Mouse (Mus musculus) embryonic facial prominence, embryonic 11.5 days (tissue): Measurements from ENCODE around the gene Mccc1. TPM values are rescaled to one million over a fixed set of nuclear protein-coding genes. Genes with fewer than 3 reads are reported as not detected.

Experiments used
- ATAC-seq: fragments of 200-750 bp; cut with Nextera tagmentation; replicated peaks from 2 replicates; pipeline ENCODE4 v1.8.0; 2017; ENCODE audit warnings: low read depth; ENCODE audit not compliant: insufficient number of reproducible peaks, low FRiP score, low TSS enrichment
- DNase-seq: peaks from one replicate; pipeline ENCODE4 v3.0.0-alpha.2; 2015; ENCODE audit warnings: low spot score
- H3K27ac ChIP-seq: fragments of 300-500 bp; sonication (generic); replicated peaks from 2 replicates; pipeline ENCODE4 v1.5.1; 2014; ENCODE audit warnings: mild to moderate bottlenecking, low read depth, low read length, control low read depth
- H3K27me3 ChIP-seq: fragments of 300-500 bp; sonication (generic); 2 replicates; pipeline ENCODE4 v1.6.1; 2014; ENCODE audit warnings: mild to moderate bottlenecking, low read length, moderate library complexity, mixed read lengths; ENCODE audit not compliant: control insufficient read depth, insufficient read depth
- H3K36me3 ChIP-seq: fragments of 300-500 bp; sonication (generic); replicated peaks from 2 replicates; pipeline ENCODE4 v1.6.1; 2014; ENCODE audit warnings: low read depth, mild to moderate bottlenecking, low read length, moderate library complexity, mixed read lengths; ENCODE audit not compliant: control insufficient read depth, insufficient read depth
- H3K4me1 ChIP-seq: fragments of 300-500 bp; sonication (generic); 2 replicates; pipeline ENCODE4 v1.6.1; 2014; ENCODE audit warnings: low read length, mixed read lengths; ENCODE audit not compliant: control insufficient read depth, insufficient read depth
- H3K4me2 ChIP-seq: fragments of 300-500 bp; sonication (generic); 2 replicates; pipeline ENCODE4 v1.6.1; 2014; ENCODE audit warnings: low read depth, mild to moderate bottlenecking, control low read depth, low read length, moderate library complexity
- H3K4me3 ChIP-seq: fragments of 300-500 bp; sonication (generic); 2 replicates; pipeline ENCODE4 v1.5.1; 2014; ENCODE audit warnings: low read depth, low read length, control low read depth
- H3K9ac ChIP-seq: fragments of 300-500 bp; sonication (generic); replicated peaks from 2 replicates; pipeline ENCODE4 v1.6.1; 2014; ENCODE audit warnings: mild to moderate bottlenecking, control low read depth, low read length
- H3K9me3 ChIP-seq: fragments of 300-500 bp; sonication (generic); replicated peaks from 2 replicates; pipeline ENCODE4 v1.6.1; 2016; ENCODE audit warnings: mild to moderate bottlenecking, low read length, inconsistent platforms, mixed read lengths; ENCODE audit not compliant: control insufficient read depth
- WGBS: fragments of 180-500 bp; shearing (Covaris S2); extraction: QIAGEN DNeasy Blood & Tissue Kit; methylation state at CpG from one replicate; pipeline ENCODE4 v1.1.7; 2014; 5-methylcytosine and 5-hydroxymethylcytosine counted together
- polyA plus RNA-seq: library from polyadenylated mRNA; unstranded; fragments of >200 nt; fragmentation: Nextera tagmentation; extraction: Ambion mirVana; gene quantifications from 2 replicates; pipeline ENCODE4 v1.2.1, GENCODE M21; 2014

The Mccc1 gene
- polyA plus RNA-seq, 1 experiment from 2014 or later: 42.6 TPM

DNA sequence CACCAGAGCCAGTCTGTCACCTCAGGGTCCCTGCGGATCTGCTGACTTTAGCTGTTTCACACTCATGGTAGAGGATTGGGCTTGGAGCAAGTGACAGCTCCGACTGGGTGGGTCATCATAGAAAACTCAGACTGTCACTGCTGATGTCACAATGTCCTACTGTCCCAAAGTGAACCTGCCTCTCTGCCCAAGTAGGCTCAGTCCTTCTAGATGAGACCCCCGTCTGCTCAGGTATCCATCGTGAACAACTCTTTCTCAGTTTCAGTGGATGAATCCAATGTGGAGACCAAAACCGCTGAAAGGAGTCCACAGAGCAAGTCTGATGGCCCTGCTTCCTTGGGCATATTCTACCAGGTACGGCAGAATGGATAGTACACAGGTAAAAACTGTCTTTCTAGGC, 63.1 kb downstream of the Mccc1 start, which contains the start of gene Dcun1d1:
Gene Dcun1d1 (minus strand): TSS at position 101 of the 400 bp plus-strand sequence.
- Histone ChIP-seq H3K9me3 (no peaks in the 10 kb centered on the region), H3K27ac (no peak within 1 kb of the TSS), H3K4me1 (no peaks in the 10 kb centered on the region), H3K36me3 (no peaks in the 10 kb centered on the region), H3K27me3 (no peaks in the 10 kb centered on the region), H3K9ac (no peak within 1 kb of the TSS), H3K4me2 (no peak within 1 kb of the TSS), H3K4me3 (no peak within 1 kb of the TSS)
- no peak for ATAC-seq
- 83% methylated on average over 6 of the region's 6 CpGs for WGBS
- DNase-seq: no peak

DNA sequence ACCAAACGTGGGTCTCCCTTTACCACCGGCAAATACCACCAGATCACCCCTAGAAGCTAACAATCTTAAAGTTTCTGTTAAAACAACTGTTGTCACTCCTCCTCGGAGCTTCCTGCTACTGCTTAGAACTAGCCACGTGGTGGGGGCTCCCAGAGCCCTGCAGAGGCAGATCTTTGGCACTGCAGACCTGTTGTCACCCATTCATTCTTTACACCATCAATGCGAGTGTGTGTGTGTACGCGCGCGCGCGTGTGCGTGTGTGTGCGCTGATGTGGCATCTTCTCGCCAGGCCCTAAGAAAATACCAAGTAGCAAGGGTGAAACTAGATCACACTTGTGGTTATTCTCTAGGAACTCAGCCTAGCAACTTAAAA, 67.1 kb downstream of the Mccc1 start:
- ATAC-seq: 0 out of 2 replicates have a peak, but pooled peaks have one; percentile 27
- Histone ChIP-seq H3K4me2 (peak overlapping the region; percentile 71), H3K4me1 (no peaks in the 10 kb centered on the region), H3K9ac (peak overlapping the region; percentile 99), H3K4me3 (peak overlapping the region; percentile 95), H3K27ac (peak overlapping the region; percentile 89; the same call in 1 of the 2 replicates), H3K9me3 (no peaks in the 10 kb centered on the region), H3K27me3 (no peaks in the 10 kb centered on the region), H3K36me3 (no peaks in the 10 kb centered on the region)
- DNase-seq: peak; percentile 70
- WGBS: 2% methylated on average over 14 of the region's 14 CpGs

DNA sequence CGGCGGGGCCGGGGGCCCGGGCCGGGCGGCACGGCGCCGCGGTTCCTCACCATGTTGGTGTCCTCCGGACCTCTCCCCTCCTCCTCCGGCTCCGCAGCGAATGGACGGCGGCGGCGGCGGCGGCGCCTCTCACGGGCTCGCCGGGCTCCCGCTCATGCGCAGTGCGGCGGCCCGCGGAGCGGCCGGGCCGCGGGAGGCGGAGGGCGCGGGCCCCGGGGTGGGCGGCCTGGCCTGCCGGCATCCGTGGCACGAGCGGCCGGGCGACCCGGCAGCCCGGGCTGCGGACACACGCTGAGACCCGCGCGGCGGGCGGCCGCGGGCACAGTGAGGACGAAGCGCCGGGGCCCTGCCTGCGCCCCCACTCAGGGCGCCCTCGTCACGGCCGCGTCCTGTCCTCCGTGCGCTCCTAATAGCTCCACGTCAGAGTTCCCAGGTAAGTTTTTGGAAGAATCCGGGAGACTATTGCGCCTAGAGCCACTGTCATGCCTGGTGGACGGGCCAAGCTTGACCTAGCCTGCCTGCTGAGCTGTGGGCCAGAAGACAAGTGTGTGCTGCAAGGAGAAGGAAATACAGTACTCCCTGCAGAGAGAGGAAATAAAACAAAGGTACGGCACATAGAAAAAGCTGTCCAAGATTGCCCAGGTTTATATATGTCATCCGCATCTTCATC, 67.6 kb downstream of the Mccc1 start:
- Histone ChIP-seq H3K27me3 (no peaks in the 10 kb centered on the region), H3K4me3 (peak overlapping the region; percentile 95), H3K9ac (peak overlapping the region; percentile 99), H3K27ac (peak overlapping the region; percentile 89), H3K9me3 (no peaks in the 10 kb centered on the region), H3K4me2 (peak overlapping the region; percentile 71), H3K36me3 (no peaks in the 10 kb centered on the region), H3K4me1 (no peaks in the 10 kb centered on the region)
- DNase-seq (peak; percentile 80), ATAC-seq (peak; percentile 89)
- under 1% methylated on average over 36 of the region's 73 CpGs for WGBS

DNA sequence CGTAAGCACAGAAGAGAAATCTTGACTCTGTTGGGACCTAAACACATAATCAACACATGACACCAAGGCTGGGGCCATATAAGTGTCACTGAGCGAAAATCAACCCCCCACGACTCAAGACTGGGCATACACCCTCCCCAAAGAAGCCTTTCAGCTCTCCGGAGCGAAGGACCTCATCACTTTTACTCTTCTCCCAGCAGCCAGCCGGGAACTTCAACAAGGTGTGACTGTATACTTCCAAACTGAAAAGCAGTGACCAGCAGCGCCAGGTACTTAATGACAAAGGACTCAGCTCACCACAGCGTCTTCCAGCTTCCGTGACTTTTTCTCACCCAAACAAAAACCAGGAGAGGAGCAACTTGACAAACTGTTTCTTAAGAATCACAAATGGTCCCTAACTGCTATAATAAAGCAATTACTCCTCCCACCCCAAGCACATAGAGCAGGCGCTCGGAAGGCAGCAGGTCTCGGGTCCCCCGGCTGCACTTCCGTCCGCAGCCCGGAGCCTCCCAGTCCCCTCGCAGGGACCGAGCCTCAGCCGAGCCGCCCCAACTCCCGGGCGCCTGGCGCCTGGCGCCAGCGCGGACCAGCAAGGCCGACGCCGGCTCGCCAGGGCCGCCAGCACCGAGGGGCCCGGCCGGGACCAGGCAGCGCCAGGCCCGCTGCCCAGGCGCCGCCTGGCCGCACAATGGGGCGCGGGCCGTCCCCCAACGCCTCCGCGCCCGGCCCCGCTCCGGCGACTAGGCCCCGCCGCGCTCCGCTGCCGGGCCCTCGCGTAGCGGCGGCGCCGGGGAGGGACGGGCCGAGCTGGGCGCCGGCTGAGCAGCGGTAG, 68.4 kb downstream of the Mccc1 start:
- H3K9me3 ChIP-seq: no peaks in the 10 kb centered on the region
- H3K27ac ChIP-seq: peak overlapping the region; percentile 89
- ATAC-seq: peak; percentile 72
- no peaks in the 10 kb centered on the region for H3K27me3 ChIP-seq
- H3K4me3 ChIP-seq: peak overlapping the region; percentile 95
- under 1% methylated on average over 41 of the region's 65 CpGs for WGBS
- no peaks in the 10 kb centered on the region for H3K36me3 ChIP-seq
- peak overlapping the region; percentile 99 for H3K9ac ChIP-seq
- DNase-seq: peak; percentile 63
- H3K4me1 ChIP-seq: no peaks in the 10 kb centered on the region
- H3K4me2 ChIP-seq: peak overlapping the region; percentile 47

DNA sequence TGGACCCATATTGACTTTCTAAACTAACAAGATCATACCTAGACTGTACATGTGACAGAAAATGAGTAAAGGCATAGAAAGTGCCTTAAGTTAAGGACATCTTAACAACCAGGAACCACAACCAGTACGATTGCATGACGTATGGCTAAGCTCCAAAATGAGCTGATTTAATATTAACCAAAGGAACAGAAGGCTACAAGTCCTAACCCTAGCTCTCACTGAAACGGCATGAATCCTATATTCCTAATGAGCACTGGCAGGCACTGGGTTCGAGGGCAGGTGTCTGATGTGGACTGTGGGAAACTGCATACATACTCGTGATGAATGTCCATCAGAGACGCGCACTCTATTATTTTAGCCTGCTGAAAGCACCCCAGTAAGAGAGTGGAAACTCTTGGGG, 69.1 kb downstream of the Mccc1 start:
- Histone ChIP-seq H3K4me2 (peak overlapping the region; percentile 47), H3K9me3 (no peaks in the 10 kb centered on the region), H3K27ac (no peak overlapping the region), H3K9ac (peak overlapping the region; percentile 99), H3K27me3 (no peaks in the 10 kb centered on the region), H3K36me3 (no peaks in the 10 kb centered on the region), H3K4me1 (no peaks in the 10 kb centered on the region), H3K4me3 (peak overlapping the region; percentile 95)
- DNase-seq: no peak
- 41% methylated on average over 7 of the region's 7 CpGs for WGBS
- no peak for ATAC-seq

DNA sequence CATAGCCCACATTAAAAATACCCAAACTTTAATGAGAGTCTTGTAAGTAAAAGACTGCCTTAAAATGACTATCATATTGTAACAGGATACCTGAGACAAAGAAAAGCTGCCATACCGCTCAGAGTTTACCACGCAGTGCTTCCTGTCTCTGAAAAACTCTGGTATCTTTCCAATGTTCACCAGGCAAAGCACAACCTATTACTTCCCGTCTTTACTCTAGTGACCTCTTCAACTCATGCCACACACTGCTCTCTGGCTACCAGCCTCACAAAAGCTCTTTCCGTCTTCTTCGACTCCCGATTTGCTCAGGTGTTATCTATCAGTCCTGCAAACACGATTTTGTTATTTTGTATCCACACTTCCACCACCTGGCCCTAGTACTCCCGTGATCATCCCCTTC, 70.6 kb downstream of the Mccc1 start:
- no peak for DNase-seq
- no peak overlapping the region for H3K4me2 ChIP-seq
- no peak overlapping the region for H3K9ac ChIP-seq
- H3K27me3 ChIP-seq: no peaks in the 10 kb centered on the region
- WGBS: 59% methylated on average over 8 of the region's 8 CpGs
- H3K4me1 ChIP-seq: no peaks in the 10 kb centered on the region
- no peaks in the 10 kb centered on the region for H3K36me3 ChIP-seq
- no peak overlapping the region for H3K27ac ChIP-seq
- ATAC-seq: no peak
- H3K4me3 ChIP-seq: no peak overlapping the region
- no peaks in the 10 kb centered on the region for H3K9me3 ChIP-seq

DNA sequence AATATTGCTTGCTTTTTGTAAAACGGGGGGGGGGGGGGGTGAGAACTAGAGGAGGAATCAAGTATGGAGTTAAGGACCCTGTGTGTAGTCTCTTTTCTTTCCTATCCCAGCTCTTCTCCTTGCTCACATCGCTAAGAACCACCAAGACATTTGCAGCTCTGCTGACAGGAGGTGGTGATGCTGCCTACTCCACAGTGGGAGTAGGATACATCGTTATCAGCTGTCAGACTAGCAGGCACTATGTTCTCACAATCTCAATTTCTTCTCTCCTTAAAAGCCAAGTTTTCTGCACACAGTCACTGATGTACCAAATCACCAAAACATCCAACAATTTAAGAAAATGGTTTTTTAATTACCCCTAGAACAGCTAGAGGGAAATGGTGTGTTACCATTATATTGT, 71.1 kb downstream of the Mccc1 start:
- H3K4me1 ChIP-seq: no peaks in the 10 kb centered on the region
- no peaks in the 10 kb centered on the region for H3K27me3 ChIP-seq
- H3K27ac ChIP-seq: no peak overlapping the region
- H3K9me3 ChIP-seq: no peaks in the 10 kb centered on the region
- ATAC-seq (no peak), DNase-seq (no peak)
- WGBS: 75% methylated on average over 3 of the region's 3 CpGs
- no peaks in the 10 kb centered on the region for H3K36me3 ChIP-seq
- H3K4me3 ChIP-seq: no peak overlapping the region
- no peak overlapping the region for H3K9ac ChIP-seq
- no peak overlapping the region for H3K4me2 ChIP-seq

DNA sequence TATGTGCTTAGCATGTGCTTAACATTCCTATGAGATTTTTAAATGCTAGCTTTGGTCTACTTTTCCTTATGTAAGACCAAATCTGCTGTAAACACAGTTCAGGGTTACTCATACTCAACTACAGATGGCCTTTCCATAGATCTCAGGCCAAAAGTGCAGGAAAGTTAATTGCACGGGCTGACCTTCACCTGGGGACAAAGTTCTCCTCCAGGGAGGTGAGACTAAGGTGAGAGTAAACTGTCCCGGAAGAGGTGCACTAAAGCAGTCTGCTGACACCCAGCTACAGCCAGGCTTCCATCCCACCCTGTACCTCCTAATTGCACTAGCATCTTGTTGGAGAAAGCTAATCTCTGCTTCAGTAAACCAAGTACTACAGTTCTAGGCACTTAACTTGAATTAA, 74.6 kb downstream of the Mccc1 start:
- 79% methylated on average over 2 of the region's 2 CpGs for WGBS
- H3K9ac ChIP-seq: no peak overlapping the region
- no peak for ATAC-seq
- H3K4me2 ChIP-seq: no peak overlapping the region
- no peaks in the 10 kb centered on the region for H3K9me3 ChIP-seq
- H3K27ac ChIP-seq: no peak overlapping the region
- H3K4me1 ChIP-seq: no peaks in the 10 kb centered on the region
- H3K4me3 ChIP-seq: no peak overlapping the region
- H3K27me3 ChIP-seq: no peaks in the 10 kb centered on the region
- no peaks in the 10 kb centered on the region for H3K36me3 ChIP-seq
- DNase-seq: no peak
